Mouse (Mus musculus) hindbrain, postnatal 0 days (tissue): ENCODE data around the gene Xpr1. TPM values are rescaled to one million over a fixed set of nuclear protein-coding genes. Genes with fewer than 3 reads are reported as not detected.

Experiments
- ATAC-seq: fragments of 200-750 bp; cut with Nextera tagmentation; 2 replicates; pipeline ENCODE4 v1.8.0; 2017; ENCODE audit warnings: mild to moderate bottlenecking, moderate TSS enrichment, moderate library complexity
- DNase-seq: peaks from one replicate; pipeline ENCODE4 v3.0.0-alpha.2; 2015; ENCODE audit warnings: low spot score
- H3K27ac ChIP-seq: fragments of 300-500 bp; sonication (generic); 2 replicates; pipeline ENCODE4 v1.5.1; 2014; ENCODE audit warnings: mild to moderate bottlenecking
- H3K27me3 ChIP-seq: fragments of 300-500 bp; sonication (generic); 2 replicates; pipeline ENCODE4 v1.6.1; 2014; ENCODE audit warnings: low read length, mixed read lengths; ENCODE audit not compliant: insufficient read depth
- H3K36me3 ChIP-seq: fragments of 300-500 bp; sonication (generic); 2 replicates; pipeline ENCODE4 v1.6.1; 2014; ENCODE audit warnings: low read length, mixed read lengths; ENCODE audit not compliant: insufficient read depth
- H3K4me1 ChIP-seq: fragments of 300-500 bp; sonication (generic); 2 replicates; pipeline ENCODE4 v1.6.1; 2014; ENCODE audit warnings: antibody characterized with exemption, low read length, mixed read lengths; ENCODE audit not compliant: insufficient read depth
- H3K4me2 ChIP-seq: fragments of 300-500 bp; sonication (generic); 2 replicates; pipeline ENCODE4 v1.6.1; 2014; ENCODE audit warnings: low read depth, mild to moderate bottlenecking, low read length, moderate library complexity, mixed read lengths
- H3K4me3 ChIP-seq: fragments of 300-500 bp; sonication (generic); 2 replicates; pipeline ENCODE4 v1.5.1; 2014; ENCODE audit warnings: low read length
- H3K9ac ChIP-seq: fragments of 300-500 bp; sonication (generic); replicated peaks from 2 replicates; pipeline ENCODE4 v1.6.1; 2014; ENCODE audit warnings: mild to moderate bottlenecking, low read length, moderate library complexity, mixed read lengths
- H3K9me3 ChIP-seq: fragments of 300-500 bp; sonication (generic); 2 replicates; pipeline ENCODE4 v1.6.1; 2016; ENCODE audit warnings: low read length, mixed read lengths
- CTCF ChIP-seq: IDR thresholded peaks from 2 replicates; pipeline ENCODE4 v1.5.1; 2016; ENCODE audit warnings: antibody characterized with exemption, control low read depth, low read depth
- WGBS: fragments of 180-500 bp; shearing (Covaris S2); extraction: QIAGEN DNeasy Blood & Tissue Kit; methylation state at CpG from one replicate; pipeline ENCODE4 v1.1.7; 2014; 5-methylcytosine and 5-hydroxymethylcytosine counted together
- polyA plus RNA-seq: library from polyadenylated mRNA; unstranded; fragments of >200 nt; fragmentation: Nextera tagmentation; extraction: Ambion mirVana; gene quantifications from 2 replicates; pipeline ENCODE4 v1.2.1, GENCODE M21; 2015
- total RNA-seq: library from RNA; depleted of rRNA; stranded (reverse); fragments of >200 nt; gene quantifications from 2 replicates; pipeline ENCODE4 v1.2.3, GENCODE M21; 2014

Gene Xpr1
- total and polyA plus RNA-seq, 2 experiments from 2014 or later, result 33.8 to 107 TPM

GRCm38 (mm10) chr1:155339622-155340021 is 77.6 kb downstream of the Xpr1 start:
- no peaks in the 10 kb centered on the region for H3K9me3 ChIP-seq
- no peak for TF ChIP-seq CTCF
- DNase-seq (no peak), ATAC-seq (no peak)
- no peaks in the 10 kb centered on the region; the same call in 1 of the 2 replicates for H3K36me3 ChIP-seq
- no peak overlapping the region for H3K4me2 ChIP-seq
- no peak overlapping the region for H3K4me3 ChIP-seq
- WGBS, result 54% methylated on average over 2 of the region's 2 CpGs
- no peak overlapping the region for H3K27ac ChIP-seq
- H3K4me1 ChIP-seq, result no peaks in the 10 kb centered on the region
- no peaks in the 10 kb centered on the region for H3K27me3 ChIP-seq
- no peak overlapping the region for H3K9ac ChIP-seq

DNA sequence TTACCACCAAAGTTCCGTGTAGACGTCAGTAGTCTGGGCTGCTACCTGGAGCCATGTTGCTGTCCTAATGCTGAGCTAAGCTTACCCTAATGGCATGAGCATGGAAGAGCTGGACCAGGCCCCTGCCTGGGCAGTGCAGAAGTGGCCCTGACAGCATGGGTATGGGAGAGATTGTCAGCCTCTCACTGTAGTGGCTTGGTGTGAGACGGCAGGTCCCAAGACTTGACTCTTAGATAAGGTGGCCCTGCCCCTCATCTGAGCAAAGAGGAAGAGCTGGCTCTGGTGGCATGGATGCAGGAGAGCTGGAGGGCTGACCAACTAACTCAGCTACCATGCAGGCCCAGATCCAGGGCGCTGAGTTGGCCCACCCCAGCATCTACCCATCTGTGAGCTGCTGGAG is 79.9 kb downstream of the Xpr1 start:
- no peak for TF ChIP-seq CTCF
- Histone ChIP-seq H3K27ac (no peak overlapping the region), H3K36me3 (no peaks in the 10 kb centered on the region; the same call in 1 of the 2 replicates), H3K4me3 (no peak overlapping the region), H3K4me2 (no peak overlapping the region), H3K4me1 (no peaks in the 10 kb centered on the region), H3K9ac (no peak overlapping the region), H3K27me3 (no peaks in the 10 kb centered on the region), H3K9me3 (no peaks in the 10 kb centered on the region)
- ATAC-seq, result no peak
- no peak for DNase-seq
- WGBS, result 95% methylated on average over 4 of the region's 4 CpGs

- ATAC-seq (no peak), DNase-seq (no peak)
- H3K4me3 ChIP-seq, result no peak overlapping the region
- no peaks in the 10 kb centered on the region for H3K27me3 ChIP-seq
- no peaks in the 10 kb centered on the region for H3K4me1 ChIP-seq
- no peaks in the 10 kb centered on the region for H3K9me3 ChIP-seq
- 58% methylated on average over 6 of the region's 6 CpGs for WGBS
- TF ChIP-seq CTCF, result no peak
- H3K27ac ChIP-seq, result no peak overlapping the region
- no peak overlapping the region for H3K9ac ChIP-seq
- H3K4me2 ChIP-seq, result no peak overlapping the region
- no peaks in the 10 kb centered on the region; the same call in 1 of the 2 replicates for H3K36me3 ChIP-seq
These were observed 81.3 kb downstream of the Xpr1 start for GRCm38 (mm10) chr1:155335963-155336362.

- no peak overlapping the region for H3K27ac ChIP-seq
- H3K27me3 ChIP-seq, result no peaks in the 10 kb centered on the region
- ATAC-seq (no peak), DNase-seq (no peak)
- no peak overlapping the region for H3K9ac ChIP-seq
- no peaks in the 10 kb centered on the region for H3K36me3 ChIP-seq
- no peaks in the 10 kb centered on the region for H3K9me3 ChIP-seq
- WGBS, result 80% methylated on average over 1 of the region's 1 CpGs
- H3K4me2 ChIP-seq, result no peak overlapping the region
- TF ChIP-seq CTCF, result no peak
- no peak overlapping the region for H3K4me3 ChIP-seq
- H3K4me1 ChIP-seq, result no peaks in the 10 kb centered on the region
These were observed 95.0 kb downstream of the Xpr1 start for GRCm38 (mm10) chr1:155322183-155322582.

- ATAC-seq, result no peak
- Histone ChIP-seq H3K27me3 (no peaks in the 10 kb centered on the region), H3K27ac (peak overlapping the region; percentile 26; the same call in 1 of the 2 replicates), H3K36me3 (no peaks in the 10 kb centered on the region), H3K4me1 (no peaks in the 10 kb centered on the region), H3K4me2 (no peak overlapping the region), H3K9me3 (no peaks in the 10 kb centered on the region), H3K4me3 (no peak overlapping the region), H3K9ac (no peak overlapping the region)
- no peak for TF ChIP-seq CTCF
- no peak for DNase-seq
- 53% methylated on average over 7 of the region's 7 CpGs for WGBS
These were observed 97.0 kb downstream of the Xpr1 start for GRCm38 (mm10) chr1:155320091-155320833.

DNA sequence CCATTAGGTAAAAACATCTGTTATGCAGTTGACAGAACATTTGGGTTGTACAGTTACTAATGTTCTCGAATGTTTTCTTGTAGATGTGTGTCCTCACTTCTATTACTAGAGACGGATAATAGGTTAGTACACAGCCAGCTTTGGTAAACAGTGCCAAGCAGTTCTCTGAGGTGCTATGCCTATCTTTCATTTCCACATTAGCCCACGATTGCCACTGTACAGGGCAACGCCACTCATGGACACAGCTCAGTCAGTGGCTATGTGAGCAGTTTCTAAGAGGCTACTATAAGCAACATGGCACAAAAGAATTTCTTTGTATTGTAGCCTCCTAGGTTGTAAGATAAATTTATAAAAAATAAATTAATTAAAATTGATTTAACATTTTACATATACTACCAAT is 97.7 kb downstream of the Xpr1 start:
- ATAC-seq, result no peak
- Histone ChIP-seq H3K4me2 (no peak overlapping the region), H3K36me3 (no peaks in the 10 kb centered on the region), H3K9me3 (no peaks in the 10 kb centered on the region), H3K27me3 (no peaks in the 10 kb centered on the region), H3K4me3 (no peak overlapping the region), H3K27ac (no peak overlapping the region), H3K4me1 (no peaks in the 10 kb centered on the region), H3K9ac (no peak overlapping the region)
- WGBS, result 61% methylated on average over 4 of the region's 4 CpGs
- no peak for DNase-seq
- TF ChIP-seq CTCF, result no peak

DNA sequence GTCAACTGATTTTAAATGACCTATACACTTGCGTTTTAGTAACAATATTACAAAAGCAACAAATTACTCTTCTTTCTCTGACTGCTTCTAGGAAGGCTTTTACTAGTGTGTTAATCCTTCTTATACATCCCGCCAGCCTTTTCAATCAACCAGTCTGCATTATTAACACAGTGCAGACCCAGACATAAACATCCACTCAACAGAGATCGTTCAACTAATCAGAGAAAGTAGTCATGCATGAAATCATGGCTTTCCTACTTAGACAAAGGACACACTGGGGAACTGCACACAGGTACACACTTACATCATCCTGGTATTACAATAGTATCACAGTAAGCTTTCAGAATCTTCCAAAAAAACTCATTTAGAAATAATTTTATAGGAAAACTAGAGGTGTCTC is 105.5 kb downstream of the Xpr1 start:
- Histone ChIP-seq H3K27ac (no peak overlapping the region), H3K4me3 (no peak overlapping the region), H3K9me3 (no peaks in the 10 kb centered on the region), H3K36me3 (peaks cover 5% of the 10 kb centered on the region; the same call in 1 of the 2 replicates), H3K27me3 (no peaks in the 10 kb centered on the region), H3K9ac (no peak overlapping the region), H3K4me2 (no peak overlapping the region), H3K4me1 (peaks cover 5% of the 10 kb centered on the region; the same call in 1 of the 2 replicates)
- no peak for TF ChIP-seq CTCF
- no peak for ATAC-seq
- 58% methylated on average over 3 of the region's 3 CpGs for WGBS
- DNase-seq, result no peak
